Mouse (Mus musculus): Measurements from ENCODE around the gene Get4. TPM values are rescaled to one million over a fixed set of nuclear protein-coding genes. Genes with fewer than 3 reads are reported as not detected.

Gene Get4
- polyA plus RNA-seq, 2 experiments from 2014 or later, result 12.5 to 12.6 TPM

Other genes starting within 250 kb of the Get4 start
- 1 to 10 TPM in 1 of 2 experiments, under 1 TPM in 1; 0.98 to 3.1 TPM for gene Prkar1b, start 102.3 kb upstream of the Get4 start, polyA plus RNA-seq (2017; shearing (Covaris generic))
- gene Dnaaf5, start 102.1 kb upstream of the Get4 start, polyA plus RNA-seq (2017; shearing (Covaris generic)), result 10 to 100 TPM in 1 of 2 experiments, 1 to 10 TPM in 1; 8.2 to 16.0 TPM
- gene Sun1, start 51.7 kb upstream of the Get4 start, polyA plus RNA-seq (2017; shearing (Covaris generic)), result 10 to 100 TPM; 36.2 to 64.2 TPM
- 1 to 10 TPM; 4.8 to 6.0 TPM for gene Adap1, start 73.3 kb downstream of the Get4 start, polyA plus RNA-seq (2017; shearing (Covaris generic))
- gene Cox19, start 99.1 kb downstream of the Get4 start, polyA plus RNA-seq (2017; shearing (Covaris generic)), result 10 to 100 TPM; 49.9 to 52.2 TPM
- gene Cyp2w1, start 100.3 kb downstream of the Get4 start, polyA plus RNA-seq (2017; shearing (Covaris generic)), result not detected
- gene Gpr146, start 125.4 kb downstream of the Get4 start, polyA plus RNA-seq (2017; shearing (Covaris generic)), result 10 to 100 TPM in 1 of 2 experiments, 1 to 10 TPM in 1; 8.1 to 11.3 TPM
- not detected for gene C130050O18Rik, start 153.0 kb downstream of the Get4 start, polyA plus RNA-seq (2017; shearing (Covaris generic))
- gene Gper1, start 170.8 kb downstream of the Get4 start, polyA plus RNA-seq (2017; shearing (Covaris generic)), result not detected
- 1 to 10 TPM; 2.5 to 6.8 TPM for gene 3110082I17Rik, start 208.2 kb downstream of the Get4 start, polyA plus RNA-seq (2017; shearing (Covaris generic))
- gene Zfand2a, start 232.2 kb downstream of the Get4 start, polyA plus RNA-seq (2017; shearing (Covaris generic)), result 10 to 100 TPM; 10.2 to 10.6 TPM